ENCODE assay signal across 7 mouse cellular contexts in genomic region chr15:28873001-28873400, GRCm38 (mm10).
"Had no signal": no experiment of that assay in that cellular context is flagged by ENCODE, and none has a peak within 500 bp of the region (broad histone marks: within the 10 kb centered on the region; RNA-seq: fewer than 3 reads in every experiment).

No protein-coding gene starts in this region.

- DNase-seq: kidney, adult 8-10 months; kidney, postnatal 25 days; lung, embryonic 14.5 days; lung, postnatal 10 days; spleen, adult 18-20 months; thymus, adult 2 months; thymus, postnatal 4 days had no signal
